Mouse (Mus musculus) C2C12 (cell line): ENCODE data around the gene Tm9sf2.

Experiments used
- CEBPB ChIP-seq: IDR thresholded peaks from one replicate; pipeline ENCODE4 v1.6.1; 2011; ENCODE audit warnings: low read depth, mild to moderate bottlenecking, control low read depth, moderate library complexity
- CTCF ChIP-seq: IDR thresholded peaks from one replicate; pipeline ENCODE4 v1.5.1; 2011; ENCODE audit not compliant: control insufficient read depth, insufficient read depth, insufficient read length
- MAX ChIP-seq: IDR thresholded peaks from one replicate; pipeline ENCODE4 v1.6.1; 2011; ENCODE audit warnings: mild to moderate bottlenecking, control low read depth
- MYOD1 ChIP-seq: IDR thresholded peaks from one replicate; pipeline ENCODE4 v1.6.1; 2011; ENCODE audit warnings: low read depth; ENCODE audit not compliant: control insufficient read depth, insufficient read length
- MYOG ChIP-seq: IDR thresholded peaks from one replicate; pipeline ENCODE4 v1.6.1; 2011; ENCODE audit not compliant: control insufficient read depth, insufficient read length; ENCODE audit errors: extremely low read depth
- USF1 ChIP-seq: IDR thresholded peaks from one replicate; pipeline ENCODE4 v1.6.1; 2011; ENCODE audit warnings: low read depth, mild to moderate bottlenecking, control low read depth, moderate library complexity

DNA sequence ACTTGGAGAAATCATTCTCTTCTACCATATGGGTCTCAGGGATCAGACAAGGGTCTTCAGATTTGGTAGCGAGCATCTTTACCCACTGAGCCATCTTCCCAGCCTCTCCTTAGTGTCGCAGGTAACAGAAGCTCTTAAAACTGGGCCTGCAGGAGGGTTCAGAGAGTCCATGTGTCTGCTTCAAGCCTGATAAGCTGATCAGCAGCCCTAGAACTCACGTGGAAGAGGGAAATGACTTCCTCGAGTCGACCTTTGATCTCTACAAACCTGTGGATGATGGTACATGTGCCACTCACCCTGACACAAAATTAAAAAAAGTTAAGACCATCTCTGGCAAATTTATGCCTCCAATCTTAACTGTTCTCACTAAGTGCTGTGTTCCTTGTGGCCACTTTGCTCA is 18.9 kb upstream of the Tm9sf2 start:
- TF ChIP-seq USF1: no peak
- no peak for TF ChIP-seq CTCF
- TF ChIP-seq CEBPB: no peak
- no peak for TF ChIP-seq MAX
- no peak for TF ChIP-seq MYOD1
- TF ChIP-seq MYOG: no peak
